Mouse (Mus musculus) neural tube, embryonic 11.5 days (tissue): Measurements from ENCODE around the gene Slc29a2. TPM values are rescaled to one million over a fixed set of nuclear protein-coding genes. Genes with fewer than 3 reads are reported as not detected.

Experiments
- ATAC-seq: fragments of 200-750 bp; cut with Nextera tagmentation; 2 replicates; pipeline ENCODE4 v1.8.0; 2017; ENCODE audit warnings: moderate number of reproducible peaks, mild to moderate bottlenecking, moderate TSS enrichment, moderate library complexity; ENCODE audit not compliant: insufficient read depth, low FRiP score, low TSS enrichment
- DNase-seq: peaks from one replicate; pipeline ENCODE4 v3.0.0-alpha.2; 2015; ENCODE audit warnings: low spot score
- H3K27ac ChIP-seq: fragments of 300-500 bp; sonication (generic); 2 replicates; pipeline ENCODE4 v1.5.1; 2014; ENCODE audit warnings: low read depth, mild to moderate bottlenecking, low read length
- H3K27me3 ChIP-seq: fragments of 300-500 bp; sonication (generic); 2 replicates; pipeline ENCODE4 v1.6.1; 2014; ENCODE audit warnings: mild to moderate bottlenecking, low read length, mixed read lengths; ENCODE audit not compliant: control insufficient read depth, insufficient read depth
- H3K36me3 ChIP-seq: fragments of 300-500 bp; sonication (generic); 2 replicates; pipeline ENCODE4 v1.6.1; 2014; ENCODE audit warnings: mild to moderate bottlenecking, low read length, moderate library complexity, mixed read lengths; ENCODE audit not compliant: control insufficient read depth, insufficient read depth
- H3K4me1 ChIP-seq: fragments of 300-500 bp; sonication (generic); 2 replicates; pipeline ENCODE4 v1.6.1; 2014; ENCODE audit warnings: low read length, mixed read lengths; ENCODE audit not compliant: control insufficient read depth, insufficient read depth
- H3K4me2 ChIP-seq: fragments of 300-500 bp; sonication (generic); 2 replicates; pipeline ENCODE4 v1.6.1; 2014; ENCODE audit warnings: low read depth, mild to moderate bottlenecking, moderate library complexity
- H3K4me3 ChIP-seq: fragments of 300-500 bp; sonication (generic); 2 replicates; pipeline ENCODE4 v1.5.1; 2014; ENCODE audit warnings: low read depth, low read length
- H3K9ac ChIP-seq: fragments of 300-500 bp; sonication (generic); 2 replicates; pipeline ENCODE4 v1.6.1; 2014; ENCODE audit warnings: mild to moderate bottlenecking, low read length
- H3K9me3 ChIP-seq: fragments of 300-500 bp; sonication (generic); 2 replicates; pipeline ENCODE4 v1.6.1; 2016; ENCODE audit warnings: low read length; ENCODE audit not compliant: control insufficient read depth
- WGBS: fragments of 180-500 bp; shearing (Covaris S2); extraction: QIAGEN DNeasy Blood & Tissue Kit; methylation state at CpG from one replicate; pipeline ENCODE4 v1.1.7; 2014; 5-methylcytosine and 5-hydroxymethylcytosine counted together
- polyA plus RNA-seq: library from polyadenylated mRNA; unstranded; fragments of >200 nt; fragmentation: Nextera tagmentation; extraction: Ambion mirVana; gene quantifications from 2 replicates; pipeline ENCODE4 v1.2.1, GENCODE M21; 2014

Gene Slc29a2
- polyA plus RNA-seq, 1 experiment from 2014 or later = 6.2 TPM

- no peak overlapping the region for H3K9ac ChIP-seq
- 21% methylated on average over 12 of the region's 12 CpGs for WGBS
- peak; percentile 77 for DNase-seq
- no peaks in the 10 kb centered on the region for H3K36me3 ChIP-seq
- no peaks in the 10 kb centered on the region for H3K4me1 ChIP-seq
- no peak overlapping the region for H3K4me2 ChIP-seq
- H3K27me3 ChIP-seq = no peaks in the 10 kb centered on the region
- no peak for ATAC-seq
- H3K9me3 ChIP-seq = no peaks in the 10 kb centered on the region
- no peak overlapping the region for H3K4me3 ChIP-seq
- H3K27ac ChIP-seq = no peak overlapping the region
Observed at GRCm38 (mm10) chr19:5016782-5017181, 6.9 kb upstream of the Slc29a2 start.

- no peaks in the 10 kb centered on the region for H3K27me3 ChIP-seq
- no peak for DNase-seq
- H3K9me3 ChIP-seq = no peaks in the 10 kb centered on the region
- no peak overlapping the region for H3K27ac ChIP-seq
- no peaks in the 10 kb centered on the region for H3K36me3 ChIP-seq
- no peak overlapping the region for H3K4me2 ChIP-seq
- H3K9ac ChIP-seq = no peak overlapping the region
- 84% methylated on average over 4 of the region's 4 CpGs for WGBS
- no peak for ATAC-seq
- no peaks in the 10 kb centered on the region for H3K4me1 ChIP-seq
- no peak overlapping the region for H3K4me3 ChIP-seq
Observed at GRCm38 (mm10) chr19:5017611-5018010, 6.0 kb upstream of the Slc29a2 start.

DNA sequence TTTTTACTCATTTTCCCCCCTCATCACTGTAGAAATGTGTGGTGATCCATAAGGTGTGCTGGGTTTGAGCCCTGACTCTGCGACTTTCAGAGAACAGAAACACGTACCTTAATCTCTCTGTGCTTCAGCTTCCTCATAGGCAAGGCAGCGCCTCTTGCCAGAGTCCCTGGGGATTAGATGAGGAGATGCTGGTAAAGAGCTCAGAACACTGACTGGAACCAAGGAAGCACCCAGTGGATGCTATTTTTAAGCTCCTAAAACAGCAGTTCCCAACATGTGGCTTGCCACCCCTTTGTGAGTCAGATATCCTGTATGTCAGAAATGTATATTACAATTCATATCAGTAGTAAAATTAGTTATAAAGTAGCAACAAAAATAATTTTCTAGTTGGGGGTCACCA is 5.5 kb upstream of the Slc29a2 start:
- no peak overlapping the region for H3K4me3 ChIP-seq
- no peaks in the 10 kb centered on the region for H3K27me3 ChIP-seq
- no peak overlapping the region for H3K27ac ChIP-seq
- no peaks in the 10 kb centered on the region for H3K4me1 ChIP-seq
- no peak for ATAC-seq
- no peak for DNase-seq
- H3K4me2 ChIP-seq = no peak overlapping the region
- 83% methylated on average over 3 of the region's 3 CpGs for WGBS
- no peaks in the 10 kb centered on the region for H3K36me3 ChIP-seq
- no peaks in the 10 kb centered on the region for H3K9me3 ChIP-seq
- H3K9ac ChIP-seq = no peak overlapping the region

GRCm38 (mm10) chr19:5021416-5021815 is 2.2 kb upstream of the Slc29a2 start:
- H3K27me3 ChIP-seq = no peaks in the 10 kb centered on the region
- DNase-seq (no peak), ATAC-seq (no peak)
- no peaks in the 10 kb centered on the region for H3K36me3 ChIP-seq
- H3K9me3 ChIP-seq = no peaks in the 10 kb centered on the region
- no peak overlapping the region for H3K27ac ChIP-seq
- H3K4me2 ChIP-seq = no peak overlapping the region
- 92% methylated on average over 2 of the region's 2 CpGs for WGBS
- H3K4me1 ChIP-seq = peaks cover 6% of the 10 kb centered on the region; the same call in 1 of the 2 replicates
- H3K4me3 ChIP-seq = no peak overlapping the region
- no peak overlapping the region for H3K9ac ChIP-seq

- Histone ChIP-seq H3K4me1 (peaks cover 6% of the 10 kb centered on the region; the same call in 1 of the 2 replicates), H3K9me3 (no peaks in the 10 kb centered on the region), H3K4me3 (no peak overlapping the region), H3K36me3 (no peaks in the 10 kb centered on the region; the same call in 1 of the 2 replicates), H3K9ac (no peak overlapping the region), H3K27me3 (no peaks in the 10 kb centered on the region), H3K4me2 (no peak overlapping the region), H3K27ac (no peak overlapping the region)
- DNase-seq (no peak), ATAC-seq (no peak)
- whole genome bisulfite sequencing = 91% methylated on average over 8 of the region's 8 CpGs
Observed at GRCm38 (mm10) chr19:5026111-5026510, 2.5 kb downstream of the Slc29a2 start.

GRCm38 (mm10) chr19:5032686-5033085 is 9.0 kb downstream of the Slc29a2 start:
- 79% methylated on average over 3 of the region's 3 CpGs for WGBS
- ATAC-seq = no peak

DNA sequence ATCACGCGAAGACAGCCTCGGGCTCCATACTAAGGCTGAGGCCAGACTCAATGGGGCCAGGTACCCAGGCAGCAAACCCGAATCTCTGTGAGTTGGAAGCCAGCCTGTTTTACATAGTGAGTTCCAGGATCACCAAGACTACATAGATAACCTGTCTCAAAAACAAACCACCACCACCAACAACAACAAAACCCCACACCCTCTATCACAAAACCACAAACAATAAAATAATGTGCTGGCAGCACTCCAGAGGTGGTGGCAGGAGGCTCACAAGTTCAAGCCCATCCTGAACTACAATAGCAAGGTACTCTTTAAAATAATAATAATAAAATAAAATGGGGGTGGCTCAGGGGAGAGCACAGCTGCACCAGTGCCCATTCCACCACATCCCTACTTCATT is 12.9 kb downstream of the Slc29a2 start:
- H3K4me3 ChIP-seq = no peak overlapping the region
- 82% methylated on average over 4 of the region's 4 CpGs for WGBS
- H3K4me2 ChIP-seq = no peak overlapping the region
- ATAC-seq = no peak
- H3K9me3 ChIP-seq = no peaks in the 10 kb centered on the region
- no peaks in the 10 kb centered on the region for H3K27me3 ChIP-seq
- peaks cover 20% of the 10 kb centered on the region for H3K4me1 ChIP-seq
- no peaks in the 10 kb centered on the region for H3K36me3 ChIP-seq
- no peak overlapping the region for H3K27ac ChIP-seq
- no peak overlapping the region for H3K9ac ChIP-seq
- no peak for DNase-seq

More at GRCm38 (mm10) chr19:5032686-5033085, 9.0 kb downstream of the Slc29a2 start:
- Histone ChIP-seq H3K4me1 (no peaks in the 10 kb centered on the region; the same call in 1 of the 2 replicates), H3K27ac (no peak overlapping the region), H3K36me3 (no peaks in the 10 kb centered on the region; the same call in 1 of the 2 replicates), H3K9ac (no peak overlapping the region), H3K4me3 (no peak overlapping the region), H3K27me3 (no peaks in the 10 kb centered on the region), H3K9me3 (no peaks in the 10 kb centered on the region), H3K4me2 (no peak overlapping the region)
- DNase-seq = no peak

GRCm38 (mm10) chr19:5037678-5038571 is 14.3 kb downstream of the Slc29a2 start:
- Histone ChIP-seq H3K9ac (peak overlapping the region; percentile 86), H3K27ac (peak overlapping the region; percentile 66), H3K4me2 (peak overlapping the region; percentile 98), H3K4me1 (peaks cover 25% of the 10 kb centered on the region), H3K4me3 (peak overlapping the region; percentile 85), H3K36me3 (no peaks in the 10 kb centered on the region), H3K27me3 (no peaks in the 10 kb centered on the region), H3K9me3 (no peaks in the 10 kb centered on the region)
- peak; percentile 87 for DNase-seq
- 7% methylated on average over 32 of the region's 32 CpGs for WGBS
- ATAC-seq = peak; percentile 41

GRCm38 (mm10) chr19:5038709-5039156 is 15.1 kb downstream of the Slc29a2 start, which contains the start of the genes B4gat1 and AC124502.3:
TSS of gene B4gat1 (plus strand) at chr19:5038826.
TSS of gene AC124502.3 (plus strand) at chr19:5038891.
- H3K9me3 ChIP-seq = no peaks in the 10 kb centered on the region
- 0% methylated on average over 43 of the region's 44 CpGs for WGBS
- DNase-seq (peak; percentile 95), ATAC-seq (peak; percentile 87)
- H3K27ac ChIP-seq = peak within 1 kb of the TSS; percentile 66
- H3K27me3 ChIP-seq = no peaks in the 10 kb centered on the region
- H3K9ac ChIP-seq = peak within 1 kb of the TSS; percentile 86
- peak within 1 kb of the TSS; percentile 98 for H3K4me2 ChIP-seq
- no peaks in the 10 kb centered on the region for H3K36me3 ChIP-seq
- peaks cover 25% of the 10 kb centered on the region for H3K4me1 ChIP-seq
- peak within 1 kb of the TSS; percentile 85 for H3K4me3 ChIP-seq
